Mouse (Mus musculus) heart, postnatal 25 days (tissue): ENCODE data around the gene Prex1. TPM values are rescaled to one million over a fixed set of nuclear protein-coding genes. Genes with fewer than 3 reads are reported as not detected.
"Not testable (repeated sequence)": the region's sequence is repeated elsewhere in the genome, so short reads cannot be mapped to it uniquely, and the experiment has no call there.

Experiments
- DNase-seq: peaks from one replicate; pipeline ENCODE4 v3.0.0; 2022; ENCODE audit warnings: low spot score
- intact Hi-C: fragments of 180-260 bp; cut with DNase I; formaldehyde crosslinking; loops from one replicate; pipeline ENCODE4 v1.15.1; 2025
- total RNA-seq, 2 experiments: library from RNA; stranded (reverse); gene quantifications; 2 replicates each; pipeline ENCODE4 v1.2.3; 2021

Gene Prex1
- 1 to 10 TPM; 5.9 to 6.6 TPM for total RNA-seq

- intact Hi-C loops = loop anchor here (5.0 kb wide), 2 partner anchors 63 to 107 kb away; no protein-coding TSS in a partner anchor
- peak; percentile 92 for DNase-seq
These were observed at the start of gene Prex1 for GRCm38 (mm10) chr2:166713690-166714426. Gene Prex1 (minus strand): TSS chr2:166713832.

- intact Hi-C loops = no loop called here
- no peak for DNase-seq
These were observed 44.3 kb upstream of the Prex1 start for GRCm38 (mm10) chr2:166757969-166758368.

GRCm38 (mm10) chr2:166754760-166755159, 41.1 kb upstream of the Prex1 start:
- no peak for DNase-seq
- intact Hi-C loops = no loop called here

GRCm38 (mm10) chr2:166754194-166754593, 40.6 kb upstream of the Prex1 start:
- DNase-seq = no peak
- intact Hi-C loops = no loop called here

GRCm38 (mm10) chr2:166750620-166751191, 37.1 kb upstream of the Prex1 start:
- DNase-seq = no peak
- intact Hi-C loops = no loop called here

GRCm38 (mm10) chr2:166746261-166746913, 32.8 kb upstream of the Prex1 start:
- DNase-seq, intact Hi-C loops: not testable (repeated sequence)

GRCm38 (mm10) chr2:166745849-166746248, 32.2 kb upstream of the Prex1 start:
- no peak for DNase-seq
- intact Hi-C loops = no loop called here

GRCm38 (mm10) chr2:166744433-166744832, 30.8 kb upstream of the Prex1 start:
- no peak for DNase-seq

GRCm38 (mm10) chr2:166743504-166743903, 29.9 kb upstream of the Prex1 start:
- intact Hi-C loops = no loop called here
- DNase-seq = no peak

More at GRCm38 (mm10) chr2:166744433-166744832, 30.8 kb upstream of the Prex1 start:
- intact Hi-C loops = no loop called here

- intact Hi-C loops = no loop called here
These were observed 27.8 kb upstream of the Prex1 start for GRCm38 (mm10) chr2:166741445-166741844.

GRCm38 (mm10) chr2:166740396-166740795, 26.8 kb upstream of the Prex1 start:
- DNase-seq = no peak
- intact Hi-C loops = no loop called here

More at GRCm38 (mm10) chr2:166741445-166741844, 27.8 kb upstream of the Prex1 start:
- DNase-seq = no peak

- intact Hi-C loops = no loop called here
- no peak for DNase-seq
These were observed 23.7 kb upstream of the Prex1 start for GRCm38 (mm10) chr2:166737307-166737706.

- intact Hi-C loops = no loop called here
- no peak for DNase-seq
These were observed 21.9 kb upstream of the Prex1 start for GRCm38 (mm10) chr2:166735469-166736001.

- intact Hi-C loops = no loop called here
- no peak for DNase-seq
These were observed 19.2 kb upstream of the Prex1 start for GRCm38 (mm10) chr2:166732860-166733259.

GRCm38 (mm10) chr2:166732146-166732545, 18.5 kb upstream of the Prex1 start:
- intact Hi-C loops = no loop called here
- no peak for DNase-seq

GRCm38 (mm10) chr2:166731102-166731883, 17.7 kb upstream of the Prex1 start:
- intact Hi-C loops, DNase-seq: not testable (repeated sequence)

GRCm38 (mm10) chr2:166730567-166730915, 16.9 kb upstream of the Prex1 start:
- intact Hi-C loops = no loop called here
- no peak for DNase-seq

GRCm38 (mm10) chr2:166729656-166730566, 16.3 kb upstream of the Prex1 start:
- peak; percentile 76 for DNase-seq
- intact Hi-C loops = no loop called here

GRCm38 (mm10) chr2:166729045-166729444, 15.4 kb upstream of the Prex1 start:
- intact Hi-C loops = no loop called here
- no peak for DNase-seq
